Mouse (Mus musculus) forebrain, embryonic 11.5 days (tissue): ENCODE data around the gene Olfr847. TPM values are rescaled to one million over a fixed set of nuclear protein-coding genes. Genes with fewer than 3 reads are reported as not detected.

Source experiments
- ATAC-seq: fragments of 200-750 bp; cut with Nextera tagmentation; replicated peaks from 2 replicates; pipeline ENCODE4 v1.8.0; 2017; ENCODE audit warnings: moderate TSS enrichment; ENCODE audit not compliant: low FRiP score
- DNase-seq: peaks from one replicate; pipeline ENCODE4 v3.0.0-alpha.2; 2017; ENCODE audit warnings: low spot score
- H3K27ac ChIP-seq: fragments of 300-500 bp; sonication (generic); 2 replicates; pipeline ENCODE4 v1.5.1; 2014; ENCODE audit warnings: low read depth, low read length
- H3K27me3 ChIP-seq: fragments of 300-500 bp; sonication (generic); 2 replicates; pipeline ENCODE4 v1.6.1; 2014; ENCODE audit warnings: mild to moderate bottlenecking, low read length, mixed read lengths; ENCODE audit not compliant: control insufficient read depth, insufficient read depth
- H3K36me3 ChIP-seq: fragments of 300-500 bp; sonication (generic); 2 replicates; pipeline ENCODE4 v1.6.1; 2014; ENCODE audit warnings: mild to moderate bottlenecking, low read length, moderate library complexity, mixed read lengths; ENCODE audit not compliant: control insufficient read depth, insufficient read depth
- H3K4me1 ChIP-seq: fragments of 300-500 bp; sonication (generic); replicated peaks from 2 replicates; pipeline ENCODE4 v1.6.1; 2014; ENCODE audit warnings: low read length, mixed read lengths; ENCODE audit not compliant: control insufficient read depth, insufficient read depth
- H3K4me2 ChIP-seq: fragments of 300-500 bp; sonication (generic); 2 replicates; pipeline ENCODE4 v1.6.1; 2014; ENCODE audit warnings: low read depth, mild to moderate bottlenecking, low read length, moderate library complexity, mixed read lengths; ENCODE audit not compliant: severe bottlenecking
- H3K4me3 ChIP-seq: fragments of 300-500 bp; sonication (generic); 2 replicates; pipeline ENCODE4 v1.5.1; 2014; ENCODE audit warnings: low read depth, low read length
- H3K9ac ChIP-seq: fragments of 300-500 bp; sonication (generic); 2 replicates; pipeline ENCODE4 v1.6.1; 2014; ENCODE audit warnings: low read length
- H3K9me3 ChIP-seq: fragments of 300-500 bp; sonication (generic); 2 replicates; pipeline ENCODE4 v1.6.1; 2016; ENCODE audit warnings: low read length, mixed read lengths; ENCODE audit not compliant: control insufficient read depth
- WGBS: fragments of 180-500 bp; shearing (Covaris S2); extraction: QIAGEN DNeasy Blood & Tissue Kit; methylation state at CpG from one replicate; pipeline ENCODE4 v1.1.7; 2014; 5-methylcytosine and 5-hydroxymethylcytosine counted together
- polyA plus RNA-seq: library from polyadenylated mRNA; unstranded; fragments of >200 nt; fragmentation: Nextera tagmentation; extraction: Ambion mirVana; gene quantifications from 2 replicates; pipeline ENCODE4 v1.2.1, GENCODE M21; 2014

Olfr847 gene
- not detected in 2 replicates for polyA plus RNA-seq

- no peak for DNase-seq
- no peaks in the 10 kb centered on the region for H3K27me3 ChIP-seq
- H3K36me3 ChIP-seq = no peaks in the 10 kb centered on the region
- no peak for ATAC-seq
- no peaks in the 10 kb centered on the region for H3K4me1 ChIP-seq
- H3K4me3 ChIP-seq = no peak within 1 kb of the TSS
- H3K27ac ChIP-seq = no peak within 1 kb of the TSS
- 64% methylated on average over 1 of the region's 1 CpGs for WGBS
- no peak within 1 kb of the TSS for H3K4me2 ChIP-seq
- H3K9ac ChIP-seq = no peak within 1 kb of the TSS
- no peaks in the 10 kb centered on the region; the same call in 1 of the 2 replicates for H3K9me3 ChIP-seq
Measured at GRCm38 (mm10) chr9:19378569-19378968, at the start of gene Olfr847. Gene Olfr847 (minus strand): TSS chr9:19378669.

GRCm38 (mm10) chr9:19363905-19364304, 14.6 kb downstream of the Olfr847 start, which contains the start of gene Olfr846:
Gene Olfr846 (minus strand): TSS chr9:19364005.
- no peak for ATAC-seq
- Histone ChIP-seq H3K4me3 (no peak within 1 kb of the TSS), H3K9ac (no peak within 1 kb of the TSS), H3K4me2 (no peak within 1 kb of the TSS), H3K27me3 (no peaks in the 10 kb centered on the region), H3K9me3 (no peaks in the 10 kb centered on the region; the same call in 1 of the 2 replicates), H3K36me3 (no peaks in the 10 kb centered on the region), H3K27ac (no peak within 1 kb of the TSS), H3K4me1 (no peaks in the 10 kb centered on the region)
- WGBS = 51% methylated on average over 1 of the region's 1 CpGs
- DNase-seq = no peak

GRCm38 (mm10) chr9:19336157-19336556, 42.3 kb downstream of the Olfr847 start, which contains the start of gene Olfr845:
Gene Olfr845 (plus strand): TSS chr9:19336457.
- WGBS = 84% methylated on average over 1 of the region's 1 CpGs
- ATAC-seq (no peak), DNase-seq (no peak)
- H3K36me3 ChIP-seq = no peaks in the 10 kb centered on the region
- H3K9ac ChIP-seq = no peak within 1 kb of the TSS
- H3K4me3 ChIP-seq = no peak within 1 kb of the TSS
- H3K4me1 ChIP-seq = no peaks in the 10 kb centered on the region
- no peaks in the 10 kb centered on the region for H3K27me3 ChIP-seq
- no peak within 1 kb of the TSS for H3K27ac ChIP-seq
- H3K9me3 ChIP-seq = peaks cover 3% of the 10 kb centered on the region; the same call in 1 of the 2 replicates
- no peak within 1 kb of the TSS for H3K4me2 ChIP-seq

Other genes with a start within 250 kb of the Olfr847 start
- not detected in 2 replicates for gene Olfr837, start 242.4 kb downstream of the Olfr847 start, polyA plus RNA-seq
- gene Olfr839-ps1, start 201.4 kb downstream of the Olfr847 start, polyA plus RNA-seq = not detected in 2 replicates
- not detected in 2 replicates for gene Olfr843, start 126.7 kb downstream of the Olfr847 start, polyA plus RNA-seq
- not detected in 2 replicates for gene Olfr844, start 62.3 kb downstream of the Olfr847 start, polyA plus RNA-seq
- not detected in 2 replicates for gene Olfr845, start 42.2 kb downstream of the Olfr847 start, polyA plus RNA-seq
- not detected in 2 replicates for gene Olfr846, start 14.7 kb downstream of the Olfr847 start, polyA plus RNA-seq
- not detected in 2 replicates for gene Olfr849, start 61.6 kb upstream of the Olfr847 start, polyA plus RNA-seq
- not detected in 2 replicates for gene Olfr850, start 99.6 kb upstream of the Olfr847 start, polyA plus RNA-seq
- gene Olfr851, start 114.6 kb upstream of the Olfr847 start, polyA plus RNA-seq = not detected in 2 replicates
- gene Olfr853, start 162.4 kb upstream of the Olfr847 start, polyA plus RNA-seq = not detected in 2 replicates
- not detected in 2 replicates for gene Olfr854, start 188.7 kb upstream of the Olfr847 start, polyA plus RNA-seq
- gene Olfr855, start 203.9 kb upstream of the Olfr847 start, polyA plus RNA-seq = not detected in 2 replicates
- 41.9 and 48.2 TPM in 2 replicates for gene Zfp317, start 243.4 kb upstream of the Olfr847 start, polyA plus RNA-seq